Mouse (Mus musculus) limb, embryonic 11.5 days (tissue): ENCODE data around the gene Gm17509. TPM values are rescaled to one million over a fixed set of nuclear protein-coding genes. Genes with fewer than 3 reads are reported as not detected.

Experiments used
- ATAC-seq: fragments of 200-750 bp; cut with Nextera tagmentation; 2 replicates; pipeline ENCODE4 v1.8.0; 2017; ENCODE audit warnings: low read depth; ENCODE audit not compliant: insufficient number of reproducible peaks, low FRiP score, low TSS enrichment
- DNase-seq: peaks from one replicate; pipeline ENCODE4 v3.0.0-alpha.2; 2015; ENCODE audit warnings: low spot score
- H3K27ac ChIP-seq: fragments of 300-500 bp; sonication (generic); replicated peaks from 2 replicates; pipeline ENCODE4 v1.5.1; 2014; ENCODE audit warnings: low read depth, mild to moderate bottlenecking, low read length
- H3K27me3 ChIP-seq: fragments of 300-500 bp; sonication (generic); 2 replicates; pipeline ENCODE4 v1.6.1; 2014; ENCODE audit warnings: mild to moderate bottlenecking, low read length, mixed read lengths; ENCODE audit not compliant: control insufficient read depth, insufficient read depth
- H3K36me3 ChIP-seq: fragments of 300-500 bp; sonication (generic); 2 replicates; pipeline ENCODE4 v1.6.1; 2014; ENCODE audit warnings: mild to moderate bottlenecking, low read length, moderate library complexity, mixed read lengths; ENCODE audit not compliant: control insufficient read depth, insufficient read depth
- H3K4me1 ChIP-seq: fragments of 300-500 bp; sonication (generic); 2 replicates; pipeline ENCODE4 v1.6.1; 2014; ENCODE audit warnings: low read length, mixed read lengths; ENCODE audit not compliant: control insufficient read depth, insufficient read depth
- H3K4me2 ChIP-seq: fragments of 300-500 bp; sonication (generic); 2 replicates; pipeline ENCODE4 v1.6.1; 2014; ENCODE audit warnings: low read depth, mild to moderate bottlenecking, moderate library complexity; ENCODE audit not compliant: severe bottlenecking
- H3K4me3 ChIP-seq: fragments of 300-500 bp; sonication (generic); 2 replicates; pipeline ENCODE4 v1.5.1; 2014; ENCODE audit warnings: low read depth, low read length
- H3K9ac ChIP-seq: fragments of 300-500 bp; sonication (generic); 2 replicates; pipeline ENCODE4 v1.6.1; 2014; ENCODE audit warnings: mild to moderate bottlenecking, low read length
- H3K9me3 ChIP-seq: fragments of 300-500 bp; sonication (generic); 2 replicates; pipeline ENCODE4 v1.6.1; 2016; ENCODE audit warnings: low read length; ENCODE audit not compliant: control insufficient read depth
- WGBS: fragments of 180-500 bp; shearing (Covaris S2); extraction: QIAGEN DNeasy Blood & Tissue Kit; methylation state at CpG from one replicate; pipeline ENCODE4 v1.1.7; 2014; 5-methylcytosine and 5-hydroxymethylcytosine counted together
- polyA plus RNA-seq: library from polyadenylated mRNA; unstranded; fragments of >200 nt; fragmentation: Nextera tagmentation; extraction: Ambion mirVana; gene quantifications from 2 replicates; pipeline ENCODE4 v1.2.1, GENCODE M21; 2014

The Gm17509 gene
- polyA plus RNA-seq, 1 experiment from 2014 or later, result 0.17 TPM

DNA sequence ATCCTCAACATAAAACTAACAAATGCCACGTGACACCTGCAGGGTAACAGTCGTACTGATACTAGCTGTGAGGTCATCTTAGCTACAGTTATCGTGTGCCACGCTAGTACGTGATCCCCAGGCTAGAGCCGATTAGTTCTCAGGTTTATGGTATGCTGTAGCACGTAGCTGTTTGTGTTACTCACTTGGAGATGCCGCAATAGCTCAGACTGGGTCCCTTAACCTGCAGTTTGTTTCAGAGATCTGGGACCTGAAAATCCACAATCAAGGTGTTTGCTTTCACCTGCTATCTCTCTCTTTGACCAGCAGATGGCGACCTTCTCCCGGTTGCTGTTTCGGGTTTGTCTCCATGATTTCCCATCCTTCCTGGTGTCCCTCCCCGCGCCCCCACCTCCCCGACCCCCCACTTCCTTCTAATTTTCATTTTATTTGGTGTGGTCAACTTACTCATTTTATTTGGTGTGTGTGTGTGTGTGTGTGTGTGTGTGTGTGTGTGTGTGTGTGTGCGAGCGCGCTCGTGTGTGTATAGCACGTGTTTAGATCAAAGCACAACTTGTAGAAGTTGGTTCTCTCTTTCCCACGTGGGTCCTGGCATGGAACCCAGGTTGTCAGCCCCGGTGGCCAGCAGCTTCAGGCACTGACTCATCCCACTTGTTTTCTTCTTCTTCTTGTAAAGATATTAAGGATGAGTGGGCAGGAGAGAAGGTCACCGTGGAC is 18.0 kb downstream of the Gm17509 start:
- H3K9me3 ChIP-seq, result no peaks in the 10 kb centered on the region
- H3K27me3 ChIP-seq, result no peaks in the 10 kb centered on the region
- H3K4me2 ChIP-seq, result no peak overlapping the region
- H3K9ac ChIP-seq, result no peak overlapping the region
- 43% methylated on average over 22 of the region's 22 CpGs for WGBS
- ATAC-seq (0 out of 2 replicates have a peak, but pooled peaks have one; percentile 63), DNase-seq (no peak)
- no peak overlapping the region for H3K4me3 ChIP-seq
- no peak overlapping the region for H3K27ac ChIP-seq
- H3K36me3 ChIP-seq, result no peaks in the 10 kb centered on the region
- H3K4me1 ChIP-seq, result no peaks in the 10 kb centered on the region

- H3K9me3 ChIP-seq, result no peaks in the 10 kb centered on the region
- no peak overlapping the region for H3K9ac ChIP-seq
- no peak overlapping the region for H3K4me2 ChIP-seq
- ATAC-seq (no peak), DNase-seq (peak; percentile 92)
- H3K27ac ChIP-seq, result no peak overlapping the region
- H3K27me3 ChIP-seq, result no peaks in the 10 kb centered on the region
- H3K4me1 ChIP-seq, result no peaks in the 10 kb centered on the region
- 90% methylated on average over 7 of the region's 7 CpGs for WGBS
- no peak overlapping the region for H3K4me3 ChIP-seq
- no peaks in the 10 kb centered on the region for H3K36me3 ChIP-seq
Measured at GRCm38 (mm10) chr13:117198402-117199083, 22.3 kb downstream of the Gm17509 start.

DNA sequence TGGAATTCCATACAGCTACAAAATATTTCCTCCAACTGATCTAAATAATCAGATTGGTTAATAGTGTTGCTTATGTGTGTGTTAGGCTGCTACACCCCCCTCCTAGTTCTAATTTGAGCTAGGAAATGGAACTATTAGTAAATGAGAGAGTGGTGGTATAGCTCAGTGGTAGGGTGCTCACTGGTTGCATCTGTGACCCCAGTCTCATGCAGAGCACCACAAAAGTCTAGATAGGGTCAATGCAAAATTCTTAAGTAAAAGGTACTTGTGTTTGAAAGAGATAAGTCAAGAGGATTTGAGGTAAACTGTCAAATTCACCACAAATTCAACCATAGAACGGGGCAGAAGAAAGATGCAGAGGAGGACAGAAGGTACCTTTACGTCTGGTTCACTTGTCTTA is 23.2 kb downstream of the Gm17509 start:
- Histone ChIP-seq H3K27ac (no peak overlapping the region), H3K4me3 (no peak overlapping the region), H3K27me3 (no peaks in the 10 kb centered on the region), H3K36me3 (no peaks in the 10 kb centered on the region), H3K4me2 (no peak overlapping the region), H3K9ac (no peak overlapping the region), H3K4me1 (no peaks in the 10 kb centered on the region), H3K9me3 (no peaks in the 10 kb centered on the region)
- 95% methylated on average over 2 of the region's 2 CpGs for WGBS
- DNase-seq (no peak), ATAC-seq (no peak)

DNA sequence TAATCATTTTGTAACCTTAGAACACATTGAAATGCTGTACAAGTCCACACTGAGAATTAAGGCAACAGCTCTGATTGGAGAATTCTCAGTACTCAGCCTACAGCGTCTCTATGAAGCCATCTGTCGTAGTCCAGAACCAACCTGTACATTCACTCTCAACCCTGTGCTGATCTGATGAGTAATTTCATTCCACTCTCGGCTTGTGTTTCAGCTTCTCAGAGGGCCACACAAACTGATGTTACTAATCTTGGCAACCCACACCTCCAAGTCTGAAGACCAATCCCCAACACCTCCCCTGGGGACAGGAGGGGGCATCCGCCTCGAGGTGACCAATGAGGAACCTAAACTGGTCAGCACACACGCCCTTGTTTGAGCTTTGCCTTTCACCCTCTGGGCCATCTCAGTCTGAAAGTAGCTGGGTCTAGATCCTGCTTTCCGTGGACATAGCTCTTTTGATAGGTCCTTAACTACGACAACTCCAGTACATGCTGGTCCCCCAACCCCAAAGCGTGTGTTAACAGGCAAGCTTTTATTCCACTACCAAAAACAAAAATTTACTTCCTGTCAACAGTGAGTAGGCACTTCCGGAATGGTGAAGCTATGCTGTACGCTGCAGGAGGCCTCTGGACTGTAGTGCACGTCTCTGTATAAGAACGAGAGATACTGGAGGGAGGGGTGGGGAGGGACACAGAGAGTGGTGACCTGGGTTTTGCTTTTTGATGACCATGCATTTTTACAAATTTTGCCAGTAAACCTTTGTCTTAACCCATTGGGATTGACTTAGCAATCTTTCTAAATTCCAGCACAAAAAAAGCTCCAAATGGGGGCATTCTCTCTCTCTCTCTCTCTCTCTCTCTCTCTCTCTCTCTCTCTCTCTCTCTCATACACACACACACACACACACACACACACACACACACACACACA is 25.0 kb downstream of the Gm17509 start:
- no peak for DNase-seq
- Histone ChIP-seq H3K36me3 (no peaks in the 10 kb centered on the region), H3K4me2 (no peak overlapping the region), H3K27ac (no peak overlapping the region), H3K27me3 (no peaks in the 10 kb centered on the region), H3K9me3 (no peaks in the 10 kb centered on the region), H3K4me3 (no peak overlapping the region), H3K9ac (no peak overlapping the region), H3K4me1 (no peaks in the 10 kb centered on the region)
- 87% methylated on average over 13 of the region's 13 CpGs for WGBS
- ATAC-seq, result no peak

DNA sequence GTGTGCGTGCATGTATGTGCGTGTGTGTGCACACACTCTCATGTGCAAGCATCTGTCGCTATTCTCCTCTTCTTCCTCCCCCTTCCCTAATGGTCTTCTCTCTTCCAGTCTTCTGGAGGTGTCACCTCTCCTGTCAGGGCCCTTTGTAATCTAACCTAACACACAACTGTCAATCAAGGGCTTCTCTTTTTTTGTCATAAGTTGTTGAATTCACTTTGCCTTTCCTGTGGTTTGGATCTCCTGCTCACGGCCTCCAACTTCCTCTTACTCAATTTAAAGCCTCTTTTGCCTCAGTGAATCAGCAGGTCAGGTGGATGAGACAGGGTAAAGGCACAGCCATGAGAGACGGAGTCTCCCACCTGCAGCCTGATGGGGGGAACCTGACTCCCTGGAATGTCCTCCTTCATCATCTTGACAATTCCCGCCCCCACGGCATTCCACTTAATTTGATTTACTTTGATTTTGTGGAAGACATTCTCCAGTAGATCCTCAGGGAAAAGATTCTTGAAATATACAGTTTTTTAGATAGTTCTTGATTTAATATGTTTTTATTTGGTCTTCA is 27.4 kb downstream of the Gm17509 start:
- DNase-seq (no peak), ATAC-seq (no peak)
- H3K4me3 ChIP-seq, result no peak overlapping the region
- H3K27ac ChIP-seq, result no peak overlapping the region
- H3K27me3 ChIP-seq, result no peaks in the 10 kb centered on the region
- no peak overlapping the region for H3K4me2 ChIP-seq
- WGBS, result 63% methylated on average over 7 of the region's 7 CpGs
- no peaks in the 10 kb centered on the region for H3K36me3 ChIP-seq
- H3K4me1 ChIP-seq, result no peaks in the 10 kb centered on the region
- H3K9ac ChIP-seq, result no peak overlapping the region
- no peaks in the 10 kb centered on the region for H3K9me3 ChIP-seq

DNA sequence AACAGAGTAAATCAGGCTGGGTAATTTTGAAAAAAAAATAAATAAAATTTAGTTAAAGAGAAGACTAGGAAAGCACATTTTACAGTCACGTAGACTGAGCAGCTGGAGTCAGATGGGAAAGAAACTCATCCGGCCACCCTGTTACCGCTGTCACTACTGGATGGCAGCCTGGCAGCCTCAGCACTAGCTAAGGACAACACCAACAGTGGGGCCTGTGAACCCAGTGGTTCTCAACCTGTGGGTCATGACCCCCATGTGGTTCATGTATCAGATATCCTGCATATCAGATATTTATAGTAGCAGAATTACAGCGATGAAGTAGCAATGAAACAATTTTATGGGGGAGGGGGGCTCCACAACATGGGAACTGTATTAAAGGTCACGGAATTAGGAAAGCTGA is 28.7 kb downstream of the Gm17509 start:
- WGBS, result 87% methylated on average over 5 of the region's 5 CpGs
- DNase-seq, result no peak
- no peak for ATAC-seq
- Histone ChIP-seq H3K36me3 (no peaks in the 10 kb centered on the region), H3K27ac (no peak overlapping the region), H3K9me3 (no peaks in the 10 kb centered on the region), H3K4me2 (no peak overlapping the region), H3K9ac (no peak overlapping the region), H3K4me1 (no peaks in the 10 kb centered on the region), H3K27me3 (no peaks in the 10 kb centered on the region), H3K4me3 (no peak overlapping the region)

GRCm38 (mm10) chr13:117185329-117185728 is 35.5 kb downstream of the Gm17509 start:
- 88% methylated on average over 6 of the region's 6 CpGs for WGBS
- Histone ChIP-seq H3K9ac (no peak overlapping the region), H3K4me1 (no peaks in the 10 kb centered on the region), H3K27me3 (no peaks in the 10 kb centered on the region), H3K4me2 (no peak overlapping the region), H3K4me3 (no peak overlapping the region), H3K27ac (no peak overlapping the region), H3K36me3 (no peaks in the 10 kb centered on the region), H3K9me3 (no peaks in the 10 kb centered on the region)
- ATAC-seq (no peak), DNase-seq (no peak)

DNA sequence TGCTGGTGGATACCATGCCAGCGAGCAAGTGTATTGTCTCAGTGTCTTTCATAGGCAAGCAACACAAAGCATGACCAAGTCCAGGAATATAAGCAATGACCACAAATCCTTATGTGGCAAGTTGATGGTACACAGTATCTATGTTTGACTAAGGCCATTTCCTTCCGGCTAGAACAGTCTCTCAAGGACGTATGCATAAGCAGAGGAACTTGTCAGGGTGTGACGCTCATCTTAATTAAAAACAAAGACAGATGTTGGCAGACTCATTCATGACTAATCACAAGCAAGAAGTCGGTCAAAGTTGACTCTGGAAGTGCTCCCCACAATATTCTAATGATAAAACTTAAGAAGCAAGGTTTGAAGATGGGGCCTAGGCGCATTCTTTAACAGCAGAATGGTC is 37.6 kb downstream of the Gm17509 start:
- Histone ChIP-seq H3K4me2 (no peak overlapping the region), H3K9me3 (no peaks in the 10 kb centered on the region), H3K9ac (no peak overlapping the region), H3K4me1 (no peaks in the 10 kb centered on the region), H3K27me3 (no peaks in the 10 kb centered on the region), H3K36me3 (no peaks in the 10 kb centered on the region), H3K27ac (no peak overlapping the region), H3K4me3 (no peak overlapping the region)
- 80% methylated on average over 6 of the region's 6 CpGs for WGBS
- ATAC-seq (no peak), DNase-seq (no peak)
